Mouse (Mus musculus) myocyte (in vitro differentiated cells): Measurements from ENCODE around the gene Rfx4.

Experiments used
- CEBPB ChIP-seq: IDR thresholded peaks from 2 replicates; pipeline ENCODE4 v1.6.1; 2011; ENCODE audit warnings: mild to moderate bottlenecking, moderate library complexity; ENCODE audit not compliant: poor library complexity, insufficient read depth, severe bottlenecking
- E2F4 ChIP-seq: IDR thresholded peaks from one replicate; pipeline ENCODE4 v1.6.1; 2011; ENCODE audit warnings: mild to moderate bottlenecking, control low read depth, moderate library complexity; ENCODE audit not compliant: insufficient read depth
- MAX ChIP-seq: IDR thresholded peaks from one replicate; pipeline ENCODE4 v1.6.1; 2011; ENCODE audit warnings: low read depth, mild to moderate bottlenecking, control low read depth
- MYOD1 ChIP-seq, 3 experiments: IDR thresholded peaks; one replicate each; pipeline ENCODE4 v1.6.1; 2011; ENCODE audit warnings: control low read depth in 2 of 3, low read depth in 2 of 3, mild to moderate bottlenecking in 2 of 3, moderate library complexity in 1 of 3; ENCODE audit not compliant: insufficient read length in 2 of 3, control insufficient read depth in 1 of 3
- MYOG ChIP-seq, 3 experiments: IDR thresholded peaks; one replicate each; pipeline ENCODE4 v1.6.1; 2011; ENCODE audit warnings: control low read depth in 2 of 3, low read depth in 2 of 3, mild to moderate bottlenecking in 2 of 3; ENCODE audit not compliant: insufficient read length in 2 of 3, control insufficient read depth in 1 of 3, insufficient read depth in 1 of 3
- POLR2A ChIP-seq: IDR thresholded peaks from one replicate; pipeline ENCODE4 v1.6.1; 2011; ENCODE audit warnings: low read depth, mild to moderate bottlenecking, control low read depth, moderate library complexity; ENCODE audit not compliant: insufficient read length
- REST ChIP-seq: IDR thresholded peaks from one replicate; pipeline ENCODE4 v1.6.1; 2011; ENCODE audit warnings: mild to moderate bottlenecking, control low read depth, moderate library complexity; ENCODE audit not compliant: insufficient read depth, insufficient read length
- SRF ChIP-seq: IDR thresholded peaks from one replicate; pipeline ENCODE4 v1.6.1; 2011; ENCODE audit warnings: low read depth; ENCODE audit not compliant: control insufficient read depth, insufficient read length
- TCF12 ChIP-seq: IDR thresholded peaks from one replicate; pipeline ENCODE4 v1.6.1; 2011; ENCODE audit warnings: mild to moderate bottlenecking, control low read depth; ENCODE audit not compliant: poor library complexity, insufficient read depth, severe bottlenecking
- USF1 ChIP-seq: IDR thresholded peaks from one replicate; pipeline ENCODE4 v1.6.1; 2011; ENCODE audit warnings: low read depth, mild to moderate bottlenecking, control low read depth, moderate library complexity

- TF ChIP-seq TCF12 = no peak
- TF ChIP-seq REST = no peak
- no peak for TF ChIP-seq USF1
- TF ChIP-seq MAX = no peak
- TF ChIP-seq CEBPB = no peak
- TF ChIP-seq POLR2A = no peak
- no peak for TF ChIP-seq E2F4
- TF ChIP-seq SRF = no peak
- no peak for TF ChIP-seq MYOD1 (IDR thresholded peaks at IDR 0.05; ENCODE audit: control insufficient read depth in 1 of 3, insufficient read length in 2 of 3, low read depth in 2 of 3)
- no peak for TF ChIP-seq MYOG (IDR thresholded peaks at IDR 0.05; ENCODE audit: control insufficient read depth in 1 of 3, insufficient read depth in 1 of 3, insufficient read length in 2 of 3, low read depth in 2 of 3)
These were observed 744 bp upstream of the Rfx4 start for GRCm38 (mm10) chr10:84754851-84755785.
